Mouse (Mus musculus) T-cell, adult 2 months (primary cell): ENCODE data around the gene Anxa9.
A peak's percentile ranks its signal among the peaks of the same experiment; 100 is the strongest.
"Not testable (repeated sequence)": the region's sequence is repeated elsewhere in the genome, so short reads cannot be mapped to it uniquely, and the experiment has no call there.

ENCODE experiments used
- DNase-seq: peaks from one replicate; pipeline ENCODE4 v3.0.0; 2022; ENCODE audit warnings: low spot score

Gene Anxa9

GRCm38 (mm10) chr3:95307100-95307499 is at the start of gene Anxa9:
Gene Anxa9, minus strand, starts transcription at chr3:95307176.
- DNase-seq: no peak

- DNase-seq: not testable (repeated sequence)
These were observed 49.1 kb upstream of the Anxa9 start for GRCm38 (mm10) chr3:95355911-95356544.

GRCm38 (mm10) chr3:95349491-95349890 is 42.5 kb upstream of the Anxa9 start:
- DNase-seq: peak; percentile 49

GRCm38 (mm10) chr3:95348343-95348742 is 41.4 kb upstream of the Anxa9 start:
- not testable (repeated sequence) for DNase-seq

GRCm38 (mm10) chr3:95346454-95346853 is 39.5 kb upstream of the Anxa9 start:
- DNase-seq: no peak

GRCm38 (mm10) chr3:95343356-95344000 is 36.5 kb upstream of the Anxa9 start:
- not testable (repeated sequence) for DNase-seq

GRCm38 (mm10) chr3:95338251-95338650 is 31.3 kb upstream of the Anxa9 start:
- DNase-seq: no peak

GRCm38 (mm10) chr3:95337345-95337744 is 30.4 kb upstream of the Anxa9 start:
- no peak for DNase-seq

- DNase-seq: no peak
These were observed 24.6 kb upstream of the Anxa9 start for GRCm38 (mm10) chr3:95331528-95331927.

GRCm38 (mm10) chr3:95328803-95329404 is 21.9 kb upstream of the Anxa9 start:
- DNase-seq: no peak

- DNase-seq: no peak
These were observed 17.6 kb upstream of the Anxa9 start for GRCm38 (mm10) chr3:95324454-95325144.

- DNase-seq: no peak
These were observed 16.5 kb upstream of the Anxa9 start for GRCm38 (mm10) chr3:95323429-95323828.

GRCm38 (mm10) chr3:95319701-95320625 is 13.0 kb upstream of the Anxa9 start:
- no peak for DNase-seq

GRCm38 (mm10) chr3:95319110-95319509 is 12.1 kb upstream of the Anxa9 start:
- no peak for DNase-seq

GRCm38 (mm10) chr3:95318548-95318947 is 11.6 kb upstream of the Anxa9 start:
- no peak for DNase-seq

- DNase-seq: peak; percentile 55
These were observed 10.6 kb upstream of the Anxa9 start for GRCm38 (mm10) chr3:95317414-95318080.

GRCm38 (mm10) chr3:95315844-95316550 is 9.0 kb upstream of the Anxa9 start:
- DNase-seq: no peak

- peak; percentile 87 for DNase-seq
These were observed 8.3 kb upstream of the Anxa9 start for GRCm38 (mm10) chr3:95315094-95315843.

- no peak for DNase-seq
These were observed 7.6 kb upstream of the Anxa9 start, which contains the start of gene Cers2 for GRCm38 (mm10) chr3:95314486-95315093. Gene Cers2, plus strand, starts transcription at chr3:95314791.
